Mouse (Mus musculus) B cell, adult 2 months (primary cell): ENCODE measurements around the gene Cln3.
A peak's percentile ranks its signal among the peaks of the same experiment; 100 is the strongest.

Source experiments
- DNase-seq, 2 experiments: peaks; one replicate each; pipeline ENCODE4 v3.0.0; 2022

The Cln3 gene

GRCm38 (mm10) chr7:126594862-126595561 lies 9.4 kb upstream of the Cln3 start, which contains the start of gene Il27:
Gene Il27 (minus strand): TSS chr7:126594941.
- no peak for DNase-seq

DNA sequence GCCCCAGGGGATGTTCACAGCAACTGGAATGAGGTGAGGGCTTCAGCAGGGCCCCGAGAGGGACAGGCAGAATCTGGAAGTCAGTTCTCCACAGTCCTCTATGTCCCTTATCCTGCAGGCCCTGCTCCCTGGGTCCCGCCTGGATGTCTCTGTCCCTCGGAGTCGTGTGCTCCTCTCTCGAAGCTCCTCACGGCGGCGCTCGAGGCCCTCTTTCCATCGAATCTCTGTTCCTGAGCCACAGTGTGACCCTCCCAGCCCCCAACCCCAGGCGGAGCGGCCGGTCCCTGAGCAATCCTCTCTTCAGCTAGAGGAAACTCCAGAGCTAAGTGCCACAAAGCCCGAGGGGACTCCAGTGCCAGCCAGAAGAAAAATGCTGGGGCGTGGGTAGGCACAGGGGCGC lies 2.2 kb upstream of the Cln3 start:
- no peak for DNase-seq

DNA sequence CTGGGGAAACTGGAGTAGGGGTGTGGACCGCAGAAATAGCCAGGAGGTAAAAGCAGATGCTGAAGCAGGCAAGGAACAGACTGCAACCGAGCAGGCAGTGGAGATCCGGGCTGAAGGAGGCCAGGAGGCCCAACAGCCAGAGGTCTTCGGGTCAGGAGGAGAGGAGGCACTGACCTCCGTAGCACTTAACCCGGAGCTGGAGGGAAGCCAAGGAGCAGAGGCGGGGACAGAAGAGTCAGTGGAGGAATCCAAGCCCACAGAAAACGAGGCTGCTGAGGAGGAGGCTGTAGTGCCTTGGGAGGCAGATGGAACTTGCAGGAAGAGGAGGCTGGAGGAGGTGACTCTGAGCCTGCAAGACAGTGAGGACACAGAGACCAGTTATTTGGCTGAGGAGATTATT lies 1.2 kb upstream of the Cln3 start:
- DNase-seq = no peak

DNA sequence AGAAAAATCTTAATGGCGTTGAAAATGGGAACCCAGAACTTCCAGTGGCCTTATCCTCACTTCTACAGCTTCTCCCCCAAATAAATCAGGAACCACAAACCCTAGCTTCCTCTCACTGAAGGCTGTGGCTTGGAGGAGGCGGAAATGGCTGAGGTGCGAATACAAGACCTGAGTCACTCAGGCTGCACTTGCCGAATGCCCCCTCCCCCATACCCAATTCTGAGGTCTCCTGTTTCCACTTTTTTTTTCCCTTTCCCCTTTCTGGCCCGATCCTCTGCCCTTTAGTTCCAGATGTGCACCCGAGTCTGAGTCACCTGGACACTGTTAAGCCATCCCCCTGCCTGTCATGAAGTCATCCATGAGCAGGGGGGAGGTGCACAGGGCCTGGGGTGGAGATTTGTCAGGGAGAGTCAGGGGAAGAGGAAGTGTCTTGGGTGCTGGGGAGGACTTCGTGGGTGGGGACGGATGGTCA lies 1.1 kb downstream of the Cln3 start, which contains the start of gene Apobr:
Gene Apobr (plus strand): TSS at position 437 of the 472 bp plus-strand sequence.
- DNase-seq = peak; percentile 20 to 28

- no peak for DNase-seq
These were observed 1.9 kb downstream of the Cln3 start for GRCm38 (mm10) chr7:126583761-126584160.

GRCm38 (mm10) chr7:126583251-126583709 lies 2.3 kb downstream of the Cln3 start:
- DNase-seq = peak; percentile 84 to 85

- DNase-seq = no peak
These were observed 2.9 kb downstream of the Cln3 start for GRCm38 (mm10) chr7:126582759-126583158.

- DNase-seq = no peak
These were observed 4.0 kb downstream of the Cln3 start for GRCm38 (mm10) chr7:126581661-126582060.

DNA sequence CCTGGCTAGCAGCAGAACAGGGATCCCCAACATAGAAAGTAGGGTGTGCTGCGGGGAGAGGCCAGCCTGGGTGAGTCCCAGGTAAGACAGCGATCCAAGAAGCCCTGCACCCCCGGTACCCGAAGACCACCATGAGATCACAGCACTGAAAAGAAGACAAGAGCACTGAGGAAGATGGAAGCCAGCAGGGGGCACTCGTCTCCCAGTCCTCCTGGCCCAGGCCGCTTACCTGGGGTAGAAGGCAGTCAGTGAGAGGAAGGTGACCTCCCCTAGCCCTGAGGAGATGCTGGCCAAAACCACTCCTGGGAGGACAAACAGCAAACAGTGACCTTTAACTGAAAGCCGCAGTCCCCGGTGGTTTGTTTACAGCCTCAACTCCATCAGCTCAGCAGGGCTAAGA lies 6.4 kb downstream of the Cln3 start:
- DNase-seq = peak; percentile 64 to 65

GRCm38 (mm10) chr7:126576946-126577345 lies 8.7 kb downstream of the Cln3 start:
- DNase-seq = peak; percentile 64 to 68

DNA sequence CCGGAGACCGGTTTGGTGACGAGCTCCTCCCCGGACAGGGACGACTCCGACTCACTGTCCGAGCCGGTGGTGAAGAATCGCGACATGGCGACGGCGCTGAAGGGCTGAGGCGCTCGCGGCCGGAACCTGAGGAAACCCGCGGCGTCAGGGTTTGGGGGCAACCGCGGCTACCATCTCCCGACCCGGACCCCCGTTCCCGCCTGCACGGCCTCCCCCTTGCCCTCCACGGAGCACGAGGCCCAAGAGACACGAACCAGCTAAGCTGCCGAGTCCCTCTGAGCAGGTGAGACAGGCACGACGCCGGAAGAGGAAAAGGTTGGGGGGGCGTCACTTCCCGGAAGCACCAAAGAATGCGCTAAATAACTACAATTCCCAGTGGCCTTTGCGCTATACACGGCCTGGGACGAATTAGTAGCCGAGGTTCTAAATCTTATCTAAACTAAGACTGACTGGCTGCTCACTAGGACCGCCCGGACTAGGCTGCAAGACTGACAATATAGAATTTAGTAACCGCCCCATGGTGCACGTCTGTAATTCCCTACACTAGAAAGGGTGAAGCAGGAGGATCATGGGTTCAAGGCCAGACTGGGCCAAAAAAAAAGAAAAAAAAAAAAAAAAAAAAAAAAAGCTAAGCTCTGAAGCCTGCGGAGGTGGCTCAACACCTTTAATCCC lies 19.4 kb downstream of the Cln3 start, which contains the start of gene Eif3c:
Gene Eif3c (minus strand): TSS at position 318 of the 672 bp plus-strand sequence.
- DNase-seq = peak; percentile 86 to 89

DNA sequence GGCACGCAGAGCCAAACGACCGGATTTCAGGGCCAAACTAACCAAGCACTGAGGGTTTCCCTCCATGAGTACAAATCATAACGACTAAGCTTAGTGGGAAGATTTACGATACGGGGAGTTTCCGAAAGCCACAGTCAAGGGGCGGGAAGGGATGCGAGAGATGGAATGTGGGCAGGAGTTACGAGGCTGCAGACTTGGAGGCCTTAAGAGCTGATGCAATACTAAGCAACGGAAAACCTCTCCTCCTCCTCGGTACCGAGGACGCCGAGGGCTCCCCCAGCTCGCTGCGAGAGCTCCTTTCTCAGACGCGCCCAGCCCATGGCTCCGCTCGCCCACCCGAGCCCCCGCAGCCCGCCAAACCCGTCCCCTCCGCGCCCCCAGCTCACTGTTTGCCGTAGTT lies 19.9 kb downstream of the Cln3 start:
- no peak for DNase-seq

- DNase-seq = no peak
These were observed 29.0 kb downstream of the Cln3 start for GRCm38 (mm10) chr7:126556635-126557034.

DNA sequence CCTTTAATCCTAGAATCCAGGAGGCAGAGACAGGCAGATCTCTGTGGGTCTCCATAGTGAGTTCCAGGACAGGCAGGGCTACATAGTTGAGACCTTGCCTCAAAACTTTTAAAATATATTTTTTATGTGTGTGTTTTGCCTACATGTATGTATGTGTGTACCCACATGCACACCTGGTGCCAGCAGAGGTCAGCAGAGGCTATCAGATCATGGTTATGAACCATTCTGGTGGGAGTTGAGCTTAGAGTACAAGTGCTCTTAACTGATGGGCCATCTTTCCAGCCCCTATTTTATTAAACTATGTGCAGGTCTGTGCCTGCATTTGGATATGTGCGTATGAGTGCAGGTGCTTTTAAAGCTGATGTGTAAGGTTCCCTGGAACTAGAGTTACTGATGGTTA lies 30.8 kb downstream of the Cln3 start:
- peak; percentile 35 to 48 for DNase-seq

DNA sequence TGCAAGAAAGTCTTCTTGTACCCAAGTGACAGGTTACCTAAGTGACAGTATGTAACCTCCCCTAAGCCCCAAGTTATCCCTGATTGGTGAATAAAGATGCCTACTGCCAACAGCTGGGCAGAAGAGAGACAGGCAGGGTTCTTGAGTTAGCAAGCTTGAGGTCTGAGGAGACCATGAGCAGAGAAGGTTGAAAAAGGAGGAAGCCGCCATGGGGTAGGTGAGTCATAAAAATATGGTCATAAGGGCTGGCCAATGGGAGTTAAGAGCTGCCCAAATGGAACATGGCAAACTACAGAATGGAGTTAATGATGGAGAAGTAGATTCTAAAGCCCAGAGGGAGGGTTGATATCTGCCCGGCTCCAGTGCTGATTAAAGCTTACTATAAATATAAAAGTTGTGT lies 40.0 kb downstream of the Cln3 start:
- no peak for DNase-seq

DNA sequence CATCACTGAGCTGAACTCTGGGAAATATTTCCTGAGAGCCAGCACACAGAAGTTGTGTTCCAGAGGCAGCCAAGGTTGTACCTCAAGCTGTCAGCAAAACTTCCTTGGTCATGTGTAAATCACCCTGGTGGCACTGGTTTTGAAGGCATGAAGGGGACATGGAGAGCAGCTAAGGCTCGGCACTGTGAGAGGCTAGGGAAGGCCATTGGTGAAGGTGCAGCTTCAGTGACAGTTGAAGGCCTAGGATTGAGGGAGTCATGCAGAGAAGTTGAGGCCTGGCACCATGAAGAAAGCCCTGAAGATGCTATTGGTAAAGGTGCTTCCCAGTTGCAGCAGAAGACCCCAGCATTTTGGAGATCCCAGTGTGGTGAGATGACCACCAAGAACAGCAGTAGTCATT lies 44.0 kb downstream of the Cln3 start:
- no peak for DNase-seq

GRCm38 (mm10) chr7:126537820-126538585 lies 47.6 kb downstream of the Cln3 start:
- DNase-seq = peak; percentile 57 to 62

GRCm38 (mm10) chr7:126536466-126536865 lies 49.2 kb downstream of the Cln3 start:
- no peak for DNase-seq

- DNase-seq = peak; percentile 12 to 17
These were observed 49.9 kb downstream of the Cln3 start for GRCm38 (mm10) chr7:126535766-126536165.

- DNase-seq = no peak
These were observed 52.2 kb downstream of the Cln3 start for GRCm38 (mm10) chr7:126533434-126533833.

DNA sequence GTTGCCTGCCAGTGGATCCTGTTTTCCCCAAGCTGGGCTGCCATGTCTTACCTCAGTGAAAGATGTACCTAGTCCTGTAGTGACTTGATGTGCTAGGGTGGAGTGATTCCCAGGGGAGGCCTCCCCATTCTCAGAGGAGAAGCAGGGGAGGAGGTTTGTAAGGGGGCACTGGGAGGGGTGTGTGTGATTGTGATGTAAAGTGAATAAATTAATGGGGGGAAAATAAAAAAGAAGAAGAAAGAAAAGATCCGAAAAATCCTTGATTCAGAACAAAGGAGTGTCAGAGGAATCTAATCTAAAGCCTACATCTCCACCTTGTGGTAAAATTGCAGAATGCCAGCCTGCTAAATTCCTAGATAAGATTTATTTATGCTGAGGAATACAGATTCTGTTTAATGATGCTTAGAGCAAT lies 57.4 kb downstream of the Cln3 start:
- DNase-seq = peak; percentile 51 to 61

DNA sequence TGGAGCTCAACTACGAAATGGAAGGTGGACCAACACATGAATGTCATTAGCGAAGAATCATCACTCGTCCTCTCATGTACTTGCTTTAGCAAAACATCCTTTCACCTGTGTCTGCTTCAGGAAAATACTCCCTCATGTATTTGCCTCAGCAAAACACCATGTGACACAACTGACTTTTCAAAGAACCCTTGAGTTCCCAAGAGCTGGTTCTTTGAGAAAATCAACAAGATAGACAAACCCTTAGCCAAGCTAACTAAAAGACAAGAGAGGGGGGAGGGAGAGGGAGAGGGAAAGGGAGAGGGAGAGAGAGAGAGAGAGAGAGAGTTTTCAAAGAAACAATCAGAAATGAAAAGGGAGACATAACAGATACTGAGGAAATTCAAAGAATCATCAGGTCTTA lies 62.3 kb downstream of the Cln3 start:
- no peak for DNase-seq
